Comparison of ENCODE assay signal across 27 mouse cellular contexts in genomic region chr16:43694104-43694503, GRCm38 (mm10). TPM values are rescaled to one million over a fixed set of nuclear protein-coding genes. Genes with fewer than 3 reads are reported as not detected.
DNase-seq lines count a peak whose midpoint lies in the region; ATAC-seq and TF ChIP-seq lines count a peak whose summit lies in the region.
"Had no signal": no experiment of that assay in that cellular context is flagged by ENCODE, and none has a peak within 500 bp of the region (broad histone marks: within the 10 kb centered on the region; RNA-seq: fewer than 3 reads in every experiment).

No protein-coding gene starts in this region.

- H3K9me3 ChIP-seq in CH12.LX (replicated peaks; ENCODE audit: low read length) = no peaks in the 10 kb centered on the region
- no peaks in the 10 kb centered on the region for H3K9me3 ChIP-seq in kidney, embryonic 16.5 days (ENCODE audit: low read length)
- H3K9me3 ChIP-seq: embryonic facial prominence, embryonic 12.5 days; forebrain, embryonic 15.5 days; heart, embryonic 12.5 days; hindbrain, embryonic 15.5 days had no signal

- TF ChIP-seq RAD21 in CH12.LX (IDR thresholded peaks at IDR 0.05; ENCODE audit: low read depth, low read length) = peak; percentile 26; the same call in 1 of the 2 replicates

- H3K9ac ChIP-seq in CH12.LX (ENCODE audit: insufficient read depth, low read depth) = peak overlapping the region; percentile 21; the same call in 1 of the 2 replicates
- no peak overlapping the region for H3K9ac ChIP-seq in kidney, embryonic 16.5 days (replicated peaks; ENCODE audit: low read length)
- H3K9ac ChIP-seq: embryonic facial prominence, embryonic 12.5 days; forebrain, embryonic 15.5 days; heart, embryonic 12.5 days; hindbrain, embryonic 15.5 days had no signal

- WGBS in kidney, embryonic 16.5 days = 89% methylated on average over 11 of the region's 11 CpGs

- H3K27me3 ChIP-seq in CH12.LX (replicated peaks) = no peaks in the 10 kb centered on the region
- H3K27me3 ChIP-seq in kidney, embryonic 16.5 days (ENCODE audit: insufficient read depth, low read length) = no peaks in the 10 kb centered on the region
- H3K27me3 ChIP-seq: embryonic facial prominence, embryonic 12.5 days; forebrain, embryonic 15.5 days; heart, embryonic 12.5 days; hindbrain, embryonic 15.5 days had no signal

- no peak for ATAC-seq in kidney, embryonic 16.5 days (ENCODE audit: low FRiP score, low TSS enrichment)
- ATAC-seq: forebrain, embryonic 15.5 days had no signal

- in situ Hi-C loops in CH12.LX (cut with MboI; ENCODE audit: low pct_ligation_motif_present, low pct_unique_long_range_greater_than_20kb, low sequenced_read_pairs) = loop anchor here (10.0 kb wide), 2 partner anchors 189 to 299 kb away; no protein-coding TSS in a partner anchor

- TF ChIP-seq EP300 in CH12.LX (IDR thresholded peaks at IDR 0.05; ENCODE audit: low read length) = peak; percentile 87

- peak overlapping the region; percentile 21; the same call in 1 of the 2 replicates for H3K27ac ChIP-seq in CH12.LX (ENCODE audit: insufficient read depth, low read depth)
- H3K27ac ChIP-seq in kidney, embryonic 16.5 days (ENCODE audit: low read length) = no peak overlapping the region
- H3K27ac ChIP-seq: embryonic facial prominence, embryonic 12.5 days; forebrain, embryonic 15.5 days; heart, adult 2 months; hindbrain, embryonic 15.5 days had no signal

- dilution Hi-C loops in CH12.LX (cut with MboI; ENCODE audit: extremely low pct_ligation_motif_present, extremely low pct_unique_long_range_greater_than_20kb, low sequenced_read_pairs) = no loop called here

- no peak overlapping the region for H3K4me2 ChIP-seq in CH12.LX (ENCODE audit: insufficient read depth, low read depth, poor library complexity, severe bottlenecking)
- no peak overlapping the region for H3K4me2 ChIP-seq in kidney, embryonic 16.5 days (replicated peaks; ENCODE audit: low read depth, low read length)
- H3K4me2 ChIP-seq: embryonic facial prominence, embryonic 12.5 days; forebrain, embryonic 15.5 days; heart, embryonic 12.5 days; hindbrain, embryonic 15.5 days had no signal

- peak; percentile 70 for TF ChIP-seq POLR2A in CH12.LX (IDR thresholded peaks at IDR 0.05; ENCODE audit: low read depth, low read length)

- peak; percentile 84 for DNase-seq in CD4-positive helper T cell, adult 2 months (ENCODE audit: low read depth, low spot score)
- DNase-seq in CH12.LX (ENCODE audit: extremely low read depth) = peak; percentile 83
- DNase-seq in induced T-regulatory cell, adult 2 months (ENCODE audit: low read depth) = peak; percentile 93
- DNase-seq in gastrocnemius, adult 8-10 months (ENCODE audit: low spot score in 2 of 2) = no peak
- DNase-seq in natural killer cell, adult 2 months (ENCODE audit: low spot score in 2 of 2) = no peak
- DNase-seq: adrenal gland, postnatal 10 days; cerebellum, adult 11 months; cerebellum, adult 8-10 months; cerebellum, postnatal 25 days; gastrocnemius, postnatal 14 days; heart, adult 2 months; heart, postnatal 36 days; kidney, adult 11 months had no signal

- no peaks in the 10 kb centered on the region for H3K36me3 ChIP-seq in CH12.LX (replicated peaks in 1 of 2; ENCODE audit: control insufficient read depth in 1 of 2, insufficient read depth in 1 of 2, low read length in 1 of 2)
- no peaks in the 10 kb centered on the region for H3K36me3 ChIP-seq in kidney, embryonic 16.5 days (ENCODE audit: insufficient read depth, low read length)
- H3K36me3 ChIP-seq: embryonic facial prominence, embryonic 12.5 days; forebrain, embryonic 15.5 days; heart, embryonic 12.5 days; hindbrain, embryonic 15.5 days had no signal

- TF ChIP-seq CTCF in CH12.LX (conservative IDR thresholded peaks at IDR 0.05 in 1 of 2, IDR thresholded peaks at IDR 0.05 in 1 of 2; ENCODE audit: low read depth in 2 of 2, low read length in 2 of 2) = no peak

- H3K79me2 ChIP-seq in CH12.LX (replicated peaks; ENCODE audit: control insufficient read depth, extremely low read depth, insufficient read depth, poor library complexity, severe bottlenecking) = no peaks in the 10 kb centered on the region

- H3K4me3 ChIP-seq in CH12.LX (replicated peaks in 1 of 3; ENCODE audit: low read depth in 2 of 3, low read length in 2 of 3, poor library complexity in 1 of 3) = no peak overlapping the region
- no peak overlapping the region for H3K4me3 ChIP-seq in kidney, embryonic 16.5 days (ENCODE audit: low read length)
- H3K4me3 ChIP-seq: embryonic facial prominence, embryonic 12.5 days; forebrain, embryonic 15.5 days; heart, adult 2 months; heart, embryonic 12.5 days; hindbrain, embryonic 15.5 days had no signal

- peaks cover 37 to 64% of the 10 kb centered on the region in 2 experiments for H3K4me1 ChIP-seq in CH12.LX (ENCODE audit: control insufficient read depth in 1 of 2, insufficient read depth in 2 of 2)
- H3K4me1 ChIP-seq in kidney, embryonic 16.5 days (ENCODE audit: insufficient read depth, low read length) = no peaks in the 10 kb centered on the region
- H3K4me1 ChIP-seq: embryonic facial prominence, embryonic 12.5 days; forebrain, embryonic 15.5 days; heart, embryonic 12.5 days; hindbrain, embryonic 15.5 days had no signal

TF ChIP-seq in CH12.LX, 34 proteins besides CTCF, POLR2A, EP300 and RAD21:
- TF ChIP-seq KAT2A (IDR thresholded peaks at IDR 0.05; ENCODE audit: insufficient replicate concordance, low read length) (no peak), TCF12 (IDR thresholded peaks at IDR 0.05; ENCODE audit: low read depth, low read length) (peak; percentile 89), TBP (conservative IDR thresholded peaks at IDR 0.05; ENCODE audit: low read depth, low read length) (no peak; the same call in 1 of the 2 replicates), JUN (IDR thresholded peaks at IDR 0.05; ENCODE audit: insufficient read depth, low read depth, low read length) (peak; percentile 86), UBTF (IDR thresholded peaks at IDR 0.05; ENCODE audit: low read depth, low read length) (no peak), ZMIZ1 (IDR thresholded peaks at IDR 0.05; ENCODE audit: low read depth, low read length) (no peak), PAX5 (IDR thresholded peaks at IDR 0.05; ENCODE audit: low read length) (no peak), MYC (IDR thresholded peaks at IDR 0.05; ENCODE audit: low read depth, low read length) (peak; percentile 76), MAFK (IDR thresholded peaks at IDR 0.05; ENCODE audit: insufficient replicate concordance, low read length) (peak; percentile 90), MEF2A (IDR thresholded peaks at IDR 0.05; ENCODE audit: borderline replicate concordance, low read depth, low read length) (peak; percentile 85), ELF1 (IDR thresholded peaks at IDR 0.05; ENCODE audit: low read depth, low read length) (peak; percentile 48; the same call in 1 of the 2 replicates), BHLHE40 (IDR thresholded peaks at IDR 0.05; ENCODE audit: low read depth, low read length) (peak; percentile 92), NRF1 (IDR thresholded peaks at IDR 0.05; ENCODE audit: low read depth, low read length) (peak; percentile 98), ZC3H11A (IDR thresholded peaks at IDR 0.05; ENCODE audit: low read depth, low read length) (no peak), ETS1 (conservative IDR thresholded peaks at IDR 0.05; ENCODE audit: low read depth, low read length) (peak; percentile 91), MXI1 (IDR thresholded peaks at IDR 0.05; ENCODE audit: low read depth, low read length) (no peak), CHD1 (IDR thresholded peaks at IDR 0.05; ENCODE audit: low read depth, low read length) (peak; percentile 81; the same call in 1 of the 2 replicates), IRF4 (IDR thresholded peaks at IDR 0.05; ENCODE audit: low read depth, low read length) (peak; percentile 98), RCOR1 (conservative IDR thresholded peaks at IDR 0.05; ENCODE audit: low read depth, low read length) (peak; percentile 78; the same call in 1 of the 2 replicates), NELFE (IDR thresholded peaks at IDR 0.05; ENCODE audit: low read depth, low read length) (peak; percentile 35; the same call in 1 of the 2 replicates), POLR2AphosphoS2 (IDR thresholded peaks at IDR 0.05; ENCODE audit: low read depth, low read length) (0 out of 2 replicates have a peak, but pooled peaks have one; percentile 42), JUND (conservative IDR thresholded peaks at IDR 0.05; ENCODE audit: low read depth, low read length) (peak; percentile 94), MAX (IDR thresholded peaks at IDR 0.05; ENCODE audit: low read length) (peak; percentile 83), HCFC1 (IDR thresholded peaks at IDR 0.05; ENCODE audit: low read depth, low read length) (peak; percentile 56; the same call in 1 of the 2 replicates), USF2 (conservative IDR thresholded peaks at IDR 0.05; ENCODE audit: low read depth, low read length) (peak; percentile 44; the same call in 1 of the 2 replicates)
TF ChIP-seq in CH12.LX: peak in this region for 18.

RNA-seq across cellular contexts. Expression of gene Tigit, which starts 30.2 kb away (rescaled TPM):
- 59.3 and 67.2 TPM in 2 replicates for total RNA-seq in CH12.LX (2012; rRNA removed)
- total RNA-seq in CH12.LX (2014; rRNA removed) = 13.6 and 17.5 TPM in 2 replicates
- 54.5 and 55.4 TPM in 2 replicates for polyA plus RNA-seq in CH12.LX (2012; ENCODE audit: insufficient read length, low read depth)
- polyA plus RNA-seq in kidney, embryonic 16.5 days (2015; fragmentation: Nextera tagmentation; extraction: Ambion mirVana) = not detected in 2 replicates
- total RNA-seq in gastrocnemius, adult 8-10 months (2022) = not detected
- total RNA-seq: adrenal gland, postnatal 10 days; adrenal gland, postnatal 4 days; gastrocnemius, postnatal 14 days; heart, adult 2 months; heart, postnatal 36 days had no signal
- polyA plus RNA-seq: brain, embryonic 14.5 days; cortical plate, adult 2 months; embryonic facial prominence, embryonic 12.5 days; forebrain, embryonic 11.5 days; forebrain, embryonic 15.5 days; frontal cortex, adult 2 months; heart, embryonic 12.5 days; hindbrain, embryonic 11.5 days; hindbrain, embryonic 15.5 days; intestine, embryonic 14.5 days had no signal

RNA-seq across cellular contexts. Expression of gene Drd3, which starts 59.7 kb away (rescaled TPM):
- not detected in 2 replicates for total RNA-seq in CH12.LX (2012; rRNA removed)
- not detected in 2 replicates for total RNA-seq in CH12.LX (2014; rRNA removed)
- polyA plus RNA-seq in CH12.LX (2012; ENCODE audit: insufficient read length, low read depth) = not detected in 2 replicates
- not detected in 2 replicates for polyA plus RNA-seq in kidney, embryonic 16.5 days (2015; fragmentation: Nextera tagmentation; extraction: Ambion mirVana)
- total RNA-seq in gastrocnemius, adult 8-10 months (2022) = not detected
- total RNA-seq: adrenal gland, postnatal 10 days; adrenal gland, postnatal 4 days; gastrocnemius, postnatal 14 days; heart, adult 2 months; heart, postnatal 36 days had no signal
- polyA plus RNA-seq: C2C12; embryonic facial prominence, embryonic 12.5 days; forebrain, embryonic 15.5 days; heart, adult 2 months; heart, embryonic 12.5 days; heart, embryonic 16.5 days; hindbrain, embryonic 11.5 days; hindbrain, embryonic 15.5 days; intestine, embryonic 14.5 days had no signal

Comparison
In these comparisons a context has a peak if more than half of its experiments do, and no peak if none do; other contexts are left out.
1. DNase-seq: peak in CD4-positive helper T cell, adult 2 months (single experiment), CH12.LX (single experiment) and induced T-regulatory cell, adult 2 months (single experiment); none in gastrocnemius, adult 8-10 months (0 of 2) and natural killer cell, adult 2 months (0 of 2).
2. RNA of gene Tigit, which starts 30.2 kb away (total RNA-seq): 13.6 to 67.2 TPM in CH12.LX; not detected in gastrocnemius, adult 8-10 months; every median in the first group is over 10 times any median in the second.